Mouse (Mus musculus) MEL (cell line): ENCODE measurements around the gene Sec16a. TPM values are rescaled to one million over a fixed set of nuclear protein-coding genes. Genes with fewer than 3 reads are reported as not detected.

Experiments used
- DNase-seq: peaks from one replicate; pipeline ENCODE4 v3.0.0; 2011; ENCODE audit warnings: low read depth, low spot score
- H3K27ac ChIP-seq: 2 replicates; pipeline ENCODE4 v1.5.1; 2012; ENCODE audit warnings: low read depth, mild to moderate bottlenecking, control low read depth, low read length, moderate library complexity; ENCODE audit not compliant: control insufficient read depth
- H3K27me3 ChIP-seq, 2 experiments: fragments of 150-350 bp in 1 of 2; sonication (generic) in 1 of 2; 2 replicates each; pipeline ENCODE4 v1.6.1; 2012; ENCODE audit warnings: low read length in 2 of 2, mild to moderate bottlenecking in 2 of 2, improper control_type of control experiment in 1 of 2, moderate library complexity in 1 of 2; ENCODE audit not compliant: insufficient read depth in 2 of 2, control insufficient read depth in 1 of 2
- H3K36me3 ChIP-seq, 2 experiments: 2 replicates each; pipeline ENCODE4 v1.6.1; 2012 to 2014; ENCODE audit warnings: low read length in 2 of 2, improper control_type of control experiment in 1 of 2, inconsistent platforms in 1 of 2, mild to moderate bottlenecking in 1 of 2; ENCODE audit not compliant: insufficient read depth in 2 of 2, control insufficient read depth in 1 of 2
- H3K4me1 ChIP-seq, 2 experiments: fragments of 150-350 bp in 1 of 2; sonication (generic) in 1 of 2; 2 replicates each; pipeline ENCODE4 v1.6.1; 2012; ENCODE audit warnings: low read length in 2 of 2, improper control_type of control experiment in 1 of 2, mild to moderate bottlenecking in 1 of 2; ENCODE audit not compliant: insufficient read depth in 2 of 2, control insufficient read depth in 1 of 2
- H3K4me3 ChIP-seq, 2 experiments: fragments of 150-350 bp in 1 of 2; sonication (generic) in 1 of 2; 2 replicates each; pipeline ENCODE4 v1.5.1; 2012; ENCODE audit warnings: low read depth in 2 of 2, low read length in 2 of 2, mild to moderate bottlenecking in 2 of 2, moderate library complexity in 2 of 2, control low read depth in 1 of 2, improper control_type of control experiment in 1 of 2; ENCODE audit not compliant: control insufficient read depth in 1 of 2, insufficient read depth in 1 of 2
- H3K79me2 ChIP-seq: 2 replicates; pipeline ENCODE4 v1.6.1; 2012; ENCODE audit warnings: mild to moderate bottlenecking, low read length, moderate library complexity; ENCODE audit not compliant: control insufficient read depth, poor library complexity, insufficient read depth
- H3K9ac ChIP-seq: 2 replicates; pipeline ENCODE4 v1.6.1; 2012; ENCODE audit warnings: low read depth, mild to moderate bottlenecking, control low read depth, low read length, moderate library complexity; ENCODE audit not compliant: control insufficient read depth, poor library complexity, severe bottlenecking
- H3K9me3 ChIP-seq: fragments of 150-350 bp; sonication (generic); replicated peaks from 2 replicates; pipeline ENCODE4 v1.6.1; 2012; ENCODE audit warnings: mild to moderate bottlenecking, low read length, improper control_type of control experiment, moderate library complexity; ENCODE audit not compliant: insufficient read depth
- BHLHE40 ChIP-seq: IDR thresholded peaks from 2 replicates; pipeline ENCODE4 v1.6.1; 2012; ENCODE audit warnings: low read depth, mild to moderate bottlenecking, inconsistent platforms, low read length, improper control_type of control experiment, borderline replicate concordance
- CHD1 ChIP-seq: IDR thresholded peaks from 2 replicates; pipeline ENCODE4 v1.6.1; 2012; ENCODE audit warnings: low read depth, mild to moderate bottlenecking, inconsistent platforms, low read length, improper control_type of control experiment
- CHD2 ChIP-seq: IDR thresholded peaks from 2 replicates; pipeline ENCODE4 v1.6.1; 2011; ENCODE audit warnings: low read length, improper control_type of control experiment
- CTCF ChIP-seq, 3 experiments: IDR thresholded peaks in 2 of 3; conservative IDR thresholded peaks in 1 of 3; 2 replicates each; pipeline ENCODE4 v1.5.1; 2011 to 2012; ENCODE audit warnings: low read length in 3 of 3, low read depth in 2 of 3, mild to moderate bottlenecking in 2 of 3, improper control_type of control experiment in 1 of 3, inconsistent platforms in 1 of 3, mixed read lengths in 1 of 3, moderate library complexity in 1 of 3; ENCODE audit not compliant: control insufficient read depth in 1 of 3, insufficient read depth in 1 of 3, poor library complexity in 1 of 3, severe bottlenecking in 1 of 3
- E2F4 ChIP-seq: IDR thresholded peaks from 2 replicates; pipeline ENCODE4 v1.6.1; 2011; ENCODE audit warnings: low read depth, low read length, improper control_type of control experiment, borderline replicate concordance
- ELF1 ChIP-seq: IDR thresholded peaks from 2 replicates; pipeline ENCODE4 v1.6.1; 2014; ENCODE audit warnings: low read depth, mild to moderate bottlenecking, inconsistent platforms, low read length, improper control_type of control experiment, moderate library complexity
- EP300 ChIP-seq, 2 experiments: IDR thresholded peaks; 2 replicates each; pipeline ENCODE4 v1.6.1; 2011; ENCODE audit warnings: improper control_type of control experiment in 2 of 2, low read length in 2 of 2, low read depth in 1 of 2, mild to moderate bottlenecking in 1 of 2
- ETS1 ChIP-seq: IDR thresholded peaks from 2 replicates; pipeline ENCODE4 v1.6.1; 2012; ENCODE audit warnings: low read depth, mild to moderate bottlenecking, inconsistent platforms, low read length, improper control_type of control experiment, moderate library complexity
- GABPA ChIP-seq: IDR thresholded peaks from 2 replicates; pipeline ENCODE4 v1.6.1; 2012; ENCODE audit warnings: low read depth, mild to moderate bottlenecking, inconsistent platforms, low read length, improper control_type of control experiment, moderate library complexity
- GATA1 ChIP-seq: IDR thresholded peaks from 2 replicates; pipeline ENCODE4 v1.6.1; 2011; ENCODE audit warnings: low read depth, low read length, improper control_type of control experiment
- JUND ChIP-seq: IDR thresholded peaks from 2 replicates; pipeline ENCODE4 v1.6.1; 2011; ENCODE audit warnings: low read depth, mild to moderate bottlenecking, improper control_type of control experiment, low read length
- KAT2A ChIP-seq: conservative IDR thresholded peaks from 2 replicates; pipeline ENCODE4 v1.6.1; 2012; ENCODE audit warnings: low read depth, low read length, improper control_type of control experiment, inconsistent platforms
- MAFK ChIP-seq: IDR thresholded peaks from 2 replicates; pipeline ENCODE4 v1.6.1; 2011; ENCODE audit warnings: low read depth, mild to moderate bottlenecking, low read length, improper control_type of control experiment, borderline replicate concordance
- MAX ChIP-seq: IDR thresholded peaks from 2 replicates; pipeline ENCODE4 v1.6.1; 2011; ENCODE audit warnings: low read length, improper control_type of control experiment
- MAZ ChIP-seq: IDR thresholded peaks from 2 replicates; pipeline ENCODE4 v1.6.1; 2012; ENCODE audit warnings: low read depth, mild to moderate bottlenecking, inconsistent platforms, low read length, improper control_type of control experiment
- MEF2A ChIP-seq: IDR thresholded peaks from 2 replicates; pipeline ENCODE4 v1.6.1; 2014; ENCODE audit warnings: low read depth, mild to moderate bottlenecking, inconsistent platforms, low read length, improper control_type of control experiment; ENCODE audit not compliant: poor library complexity, insufficient replicate concordance, severe bottlenecking; ENCODE audit errors: extremely low read depth
- MXI1 ChIP-seq: IDR thresholded peaks from 2 replicates; pipeline ENCODE4 v1.6.1; 2011; ENCODE audit warnings: mild to moderate bottlenecking, low read depth, low read length, improper control_type of control experiment
- MYB ChIP-seq: IDR thresholded peaks from 2 replicates; pipeline ENCODE4 v1.6.1; 2011; ENCODE audit warnings: mild to moderate bottlenecking, low read depth, low read length, improper control_type of control experiment
- MYC ChIP-seq: IDR thresholded peaks from 2 replicates; pipeline ENCODE4 v1.6.1; 2011; ENCODE audit warnings: low read depth, mild to moderate bottlenecking, low read length, improper control_type of control experiment, moderate library complexity
- NELFE ChIP-seq: IDR thresholded peaks from 2 replicates; pipeline ENCODE4 v1.6.1; 2011; ENCODE audit warnings: low read depth, low read length, improper control_type of control experiment
- POLR2A ChIP-seq, 2 experiments: IDR thresholded peaks; 2 replicates each; pipeline ENCODE4 v1.6.1; 2011 to 2012; ENCODE audit warnings: low read length in 2 of 2, mild to moderate bottlenecking in 2 of 2, control low read depth in 1 of 2, improper control_type of control experiment in 1 of 2, low read depth in 1 of 2, moderate library complexity in 1 of 2; ENCODE audit not compliant: control insufficient read depth in 1 of 2, insufficient read depth in 1 of 2, poor library complexity in 1 of 2
- POLR2AphosphoS2 ChIP-seq: IDR thresholded peaks from 2 replicates; pipeline ENCODE4 v1.6.1; 2011; ENCODE audit warnings: low read length, improper control_type of control experiment
- POLR2AphosphoS5 ChIP-seq: IDR thresholded peaks from 2 replicates; pipeline ENCODE4 v1.6.1; 2012; ENCODE audit warnings: low read depth, borderline replicate concordance, mild to moderate bottlenecking, inconsistent platforms, low read length, moderate library complexity, mixed read lengths
- RAD21 ChIP-seq: IDR thresholded peaks from 2 replicates; pipeline ENCODE4 v1.6.1; 2011; ENCODE audit warnings: mild to moderate bottlenecking, low read depth, low read length, improper control_type of control experiment
- RCOR1 ChIP-seq: IDR thresholded peaks from 2 replicates; pipeline ENCODE4 v1.6.1; 2012; ENCODE audit warnings: low read depth, mild to moderate bottlenecking, inconsistent platforms, low read length, improper control_type of control experiment
- SMC3 ChIP-seq: IDR thresholded peaks from 2 replicates; pipeline ENCODE4 v1.6.1; 2011; ENCODE audit warnings: low read depth, low read length, improper control_type of control experiment
- TAL1 ChIP-seq: IDR thresholded peaks from 2 replicates; pipeline ENCODE4 v1.6.1; 2012; ENCODE audit warnings: mild to moderate bottlenecking, inconsistent platforms, low read length, moderate library complexity, mixed read lengths
- TBP ChIP-seq: IDR thresholded peaks from 2 replicates; pipeline ENCODE4 v1.8.0; 2011; ENCODE audit warnings: low read depth, low read length, improper control_type of control experiment
- TCF12 ChIP-seq: IDR thresholded peaks from 2 replicates; pipeline ENCODE4 v1.6.1; 2014; ENCODE audit warnings: low read depth, mild to moderate bottlenecking, inconsistent platforms, low read length, improper control_type of control experiment, moderate library complexity
- UBTF ChIP-seq: IDR thresholded peaks from 2 replicates; pipeline ENCODE4 v1.6.1; 2012; ENCODE audit warnings: low read depth, mild to moderate bottlenecking, inconsistent platforms, low read length, improper control_type of control experiment, moderate library complexity, borderline replicate concordance; ENCODE audit not compliant: insufficient read depth
- USF1 ChIP-seq: IDR thresholded peaks from 2 replicates; pipeline ENCODE4 v1.6.1; 2014; ENCODE audit warnings: low read depth, mild to moderate bottlenecking, inconsistent platforms, low read length, improper control_type of control experiment, moderate library complexity
- USF2 ChIP-seq, 2 experiments: IDR thresholded peaks; 2 replicates each; pipeline ENCODE4 v1.6.1; 2011 to 2012; ENCODE audit warnings: improper control_type of control experiment in 2 of 2, low read length in 2 of 2, borderline replicate concordance in 1 of 2, inconsistent platforms in 1 of 2, low read depth in 1 of 2, mild to moderate bottlenecking in 1 of 2; ENCODE audit not compliant: insufficient read depth in 1 of 2
- ZC3H11A ChIP-seq: IDR thresholded peaks from 2 replicates; pipeline ENCODE4 v1.6.1; 2012; ENCODE audit warnings: low read depth, mild to moderate bottlenecking, inconsistent platforms, low read length, improper control_type of control experiment
- ZKSCAN1 ChIP-seq: IDR thresholded peaks from 2 replicates; pipeline ENCODE4 v1.6.1; 2012; ENCODE audit warnings: low read depth, mild to moderate bottlenecking, inconsistent platforms, low read length, improper control_type of control experiment, moderate library complexity
- ZMIZ1 ChIP-seq: IDR thresholded peaks from 2 replicates; pipeline ENCODE4 v1.6.1; 2012; ENCODE audit warnings: low read depth, mild to moderate bottlenecking, inconsistent platforms, low read length, improper control_type of control experiment, moderate library complexity
- ZNF384 ChIP-seq: IDR thresholded peaks from 2 replicates; pipeline ENCODE4 v1.6.1; 2012; ENCODE audit warnings: low read depth, mild to moderate bottlenecking, inconsistent platforms, low read length, improper control_type of control experiment
- polyA plus RNA-seq, 2 experiments: library from polyadenylated mRNA; stranded (reverse) in 1 of 2; unstranded in 1 of 2; fragments of >175 nt in 1 of 2; fragments of >200 nt in 1 of 2; gene quantifications; 2 replicates each; pipeline versions ENCODE4 v1.2.1 to v1.2.4; 2012; ENCODE audit warnings: low replicate concordance in 2 of 2, low read depth in 1 of 2; ENCODE audit not compliant: insufficient read length in 2 of 2, insufficient read depth in 1 of 2, missing spikeins in 1 of 2
- total RNA-seq: library from RNA; depleted of rRNA; stranded (reverse); fragments of 300-350 nt; gene quantifications from 2 replicates; pipeline ENCODE4 v1.2.3, GENCODE M21; 2012

The Sec16a gene
- total and polyA plus RNA-seq, 3 experiments = 20.3 to 38.0 TPM; not detected in 1

- Histone ChIP-seq H3K4me3 (no peak overlapping the region), H3K79me2 (peaks cover 6% of the 10 kb centered on the region), H3K9me3 (no peaks in the 10 kb centered on the region), H3K9ac (no peak overlapping the region), H3K36me3 (no peaks in the 10 kb centered on the region), H3K27ac (no peak overlapping the region), H3K4me1 (peaks cover 3 to 6% of the 10 kb centered on the region in 2 experiments; a peak in 3 of 4 replicates), H3K27me3 (no peaks in the 10 kb centered on the region)
- peak; percentile 63 for DNase-seq
- TF ChIP-seq ETS1 (no peak), RCOR1 (no peak), MAX (no peak), E2F4 (no peak), SMC3 (peak; percentile 82), ZMIZ1 (no peak), BHLHE40 (no peak), GABPA (no peak), ELF1 (no peak), MAZ (no peak), POLR2AphosphoS5 (no peak), NELFE (no peak), ZKSCAN1 (no peak), JUND (no peak), MYB (no peak), ZC3H11A (peak; percentile 69), MYC (no peak), CHD2 (no peak), CHD1 (no peak), USF1 (no peak), POLR2AphosphoS2 (no peak), MAFK (no peak), UBTF (no peak), MXI1 (no peak), TCF12 (no peak), KAT2A (no peak), CTCF (IDR thresholded peaks at IDR 0.05 in 2 of 3, conservative IDR thresholded peaks at IDR 0.05 in 1 of 3; ENCODE audit: control insufficient read depth in 1 of 3, insufficient read depth in 1 of 3, low read depth in 2 of 3, low read length in 3 of 3, poor library complexity in 1 of 3, severe bottlenecking in 1 of 3) (peak; percentile 82 to 88 (median 82)), ZNF384 (no peak), TBP (no peak), POLR2A (IDR thresholded peaks at IDR 0.05; ENCODE audit: control insufficient read depth in 1 of 2, insufficient read depth in 1 of 2, low read depth in 1 of 2, low read length in 2 of 2, poor library complexity in 1 of 2) (no peak), GATA1 (no peak), MEF2A (no peak), USF2 (IDR thresholded peaks at IDR 0.05; ENCODE audit: borderline replicate concordance in 1 of 2, insufficient read depth in 1 of 2, low read depth in 1 of 2, low read length in 2 of 2) (no peak), TAL1 (no peak), RAD21 (peak; percentile 79), EP300 (IDR thresholded peaks at IDR 0.05; ENCODE audit: low read depth in 1 of 2, low read length in 2 of 2) (no peak)
These were observed 4.4 kb upstream of the Sec16a start for GRCm38 (mm10) chr2:26449121-26450060.
